Mouse (Mus musculus) gastrocnemius, adult 2 months (tissue): ENCODE results near the gene Kcnj10. TPM values are rescaled to one million over a fixed set of nuclear protein-coding genes. Genes with fewer than 3 reads are reported as not detected.

Source experiments
- DNase-seq: peaks from one replicate; pipeline ENCODE4 v3.0.0; 2022
- H3K27ac ChIP-seq: fragments of 200-600 bp; 2 replicates; pipeline ENCODE4 v1.8.1; 2022; ENCODE audit warnings: mild to moderate bottlenecking
- H3K4me3 ChIP-seq: fragments of 200-600 bp; 2 replicates; pipeline ENCODE4 v1.8.1; 2022; ENCODE audit warnings: mild to moderate bottlenecking, moderate library complexity
- CTCF ChIP-seq: fragments of 200-600 bp; IDR thresholded peaks from 2 replicates; pipeline ENCODE4 v1.8.1; 2022; ENCODE audit warnings: antibody characterized with exemption, mild to moderate bottlenecking, moderate library complexity
- intact Hi-C: fragments of 180-260 bp; cut with DNase I; formaldehyde crosslinking; loops from one replicate; pipeline ENCODE4 v1.15.1; 2025
- total RNA-seq, 2 experiments: library from RNA; stranded (reverse); gene quantifications; 2 replicates each; pipeline ENCODE4 v1.2.3; 2021

Gene Kcnj10
- total RNA-seq, 2 experiments from 2014 or later, result 0.06 TPM; not detected in 1

- no peak for TF ChIP-seq CTCF
- intact Hi-C loops, result loop anchor here (10.0 kb wide), 1 partner anchor 283 kb away; no protein-coding TSS in a partner anchor
Measured at GRCm38 (mm10) chr1:172327206-172328001, 13.6 kb upstream of the Kcnj10 start.

GRCm38 (mm10) chr1:172328041-172328440 is 13.0 kb upstream of the Kcnj10 start:
- Histone ChIP-seq H3K27ac (no peak overlapping the region), H3K4me3 (no peak overlapping the region)
- DNase-seq, result no peak
- intact Hi-C loops, result loop anchor here (10.0 kb wide), 1 partner anchor 283 kb away; no protein-coding TSS in a partner anchor
- no peak for TF ChIP-seq CTCF

More at GRCm38 (mm10) chr1:172327206-172328001, 13.6 kb upstream of the Kcnj10 start:
- no peak overlapping the region for H3K4me3 ChIP-seq
- peak; percentile 3 for DNase-seq
- no peak overlapping the region for H3K27ac ChIP-seq

GRCm38 (mm10) chr1:172328461-172328860 is 12.5 kb upstream of the Kcnj10 start:
- H3K27ac ChIP-seq, result no peak overlapping the region
- H3K4me3 ChIP-seq, result no peak overlapping the region
- no peak for DNase-seq
- TF ChIP-seq CTCF, result no peak
- intact Hi-C loops, result loop anchor here (10.0 kb wide), 1 partner anchor 284 kb away; no protein-coding TSS in a partner anchor

GRCm38 (mm10) chr1:172329131-172329530 is 11.9 kb upstream of the Kcnj10 start, which contains the start of gene Kcnj9:
Gene Kcnj9, minus strand, starts transcription at chr1:172329318.
- no peak for TF ChIP-seq CTCF
- intact Hi-C loops, result loop anchor here (10.0 kb wide), 1 partner anchor 284 kb away; no protein-coding TSS in a partner anchor
- Histone ChIP-seq H3K27ac (no peak within 1 kb of the TSS), H3K4me3 (no peak within 1 kb of the TSS)
- DNase-seq, result no peak

GRCm38 (mm10) chr1:172329616-172330015 is 11.4 kb upstream of the Kcnj10 start:
- no peak for DNase-seq
- intact Hi-C loops, result loop anchor here (10.0 kb wide), 1 partner anchor 285 kb away; no protein-coding TSS in a partner anchor
- no peak overlapping the region for H3K4me3 ChIP-seq
- no peak for TF ChIP-seq CTCF
- H3K27ac ChIP-seq, result no peak overlapping the region

- no peak for TF ChIP-seq CTCF
Measured at GRCm38 (mm10) chr1:172331422-172331947, 9.5 kb upstream of the Kcnj10 start.

GRCm38 (mm10) chr1:172332925-172333324 is 8.1 kb upstream of the Kcnj10 start:
- intact Hi-C loops, result no loop called here
- no peak overlapping the region for H3K4me3 ChIP-seq
- DNase-seq, result no peak
- no peak overlapping the region for H3K27ac ChIP-seq
- no peak for TF ChIP-seq CTCF

More at GRCm38 (mm10) chr1:172331422-172331947, 9.5 kb upstream of the Kcnj10 start:
- no peak for DNase-seq
- Histone ChIP-seq H3K27ac (no peak overlapping the region), H3K4me3 (no peak overlapping the region)
- intact Hi-C loops, result no loop called here

GRCm38 (mm10) chr1:172333512-172333911 is 7.5 kb upstream of the Kcnj10 start:
- peak; percentile 21; the same call in 1 of the 2 replicates for TF ChIP-seq CTCF
- intact Hi-C loops, result no loop called here
- Histone ChIP-seq H3K4me3 (no peak overlapping the region), H3K27ac (0 out of 2 replicates have a peak overlapping the region, but pooled peaks have one; percentile 51)
- peak; percentile 64 for DNase-seq

- no peak for DNase-seq
- Histone ChIP-seq H3K4me3 (no peak overlapping the region), H3K27ac (no peak overlapping the region)
- intact Hi-C loops, result no loop called here
- TF ChIP-seq CTCF, result no peak
Measured at GRCm38 (mm10) chr1:172335804-172336203, 5.2 kb upstream of the Kcnj10 start.

- intact Hi-C loops, result no loop called here
- no peak for DNase-seq
- Histone ChIP-seq H3K27ac (no peak overlapping the region), H3K4me3 (no peak overlapping the region)
- TF ChIP-seq CTCF, result no peak
Measured at GRCm38 (mm10) chr1:172337411-172338185, 3.4 kb upstream of the Kcnj10 start.

- peak overlapping the region; percentile 71 for H3K4me3 ChIP-seq
- no peak for TF ChIP-seq CTCF
- DNase-seq, result no peak
- H3K27ac ChIP-seq, result no peak overlapping the region
- intact Hi-C loops, result no loop called here
Measured at GRCm38 (mm10) chr1:172341386-172341785, 376 bp downstream of the Kcnj10 start.

GRCm38 (mm10) chr1:172342729-172343128 is 1.7 kb downstream of the Kcnj10 start:
- no peak for DNase-seq
- no peak overlapping the region for H3K4me3 ChIP-seq
- H3K27ac ChIP-seq, result no peak overlapping the region
- intact Hi-C loops, result no loop called here
- no peak for TF ChIP-seq CTCF
